Mouse (Mus musculus) liver, postnatal 0 days (tissue): ENCODE measurements around the gene Cinp.

Source experiments
- CTCF ChIP-seq: sonication (generic); IDR thresholded peaks from 2 replicates; pipeline ENCODE4 v1.5.1; 2016; ENCODE audit warnings: antibody characterized with exemption, low read depth
- EP300 ChIP-seq: IDR thresholded peaks from 2 replicates; pipeline ENCODE4 v1.6.1; 2016; ENCODE audit warnings: antibody characterized with exemption, low read depth, mild to moderate bottlenecking

GRCm38 (mm10) chr12:110920254-110920653 lies 31.3 kb upstream of the Cinp start:
- TF ChIP-seq EP300 (no peak), CTCF (no peak)
